Mouse (Mus musculus) olfactory bulb, adult 2 months (tissue): ENCODE measurements around the gene Osgin1.

Source experiments
- CTCF ChIP-seq: fragments of 200-500 bp; IDR thresholded peaks from 2 replicates; pipeline ENCODE4 v1.5.1; 2012; ENCODE audit warnings: low read depth, mild to moderate bottlenecking, low read length, moderate library complexity; ENCODE audit not compliant: insufficient read depth
- POLR2A ChIP-seq: fragments of 200-500 bp; IDR thresholded peaks from 2 replicates; pipeline ENCODE4 v1.6.1; 2012; ENCODE audit warnings: mild to moderate bottlenecking, low read depth, low read length, moderate library complexity; ENCODE audit not compliant: insufficient read depth

GRCm38 (mm10) chr8:119422123-119422711 lies 11.7 kb upstream of the Osgin1 start:
- no peak for TF ChIP-seq CTCF
- TF ChIP-seq POLR2A, result no peak
